Mouse (Mus musculus): Measurements from ENCODE around the gene Immp2l. TPM values are rescaled to one million over a fixed set of nuclear protein-coding genes. Genes with fewer than 3 reads are reported as not detected.

Immp2l gene
- total RNA-seq, 2 experiments from 2014 or later = 6.8 to 8.6 TPM

GRCm38 (mm10) chr12:41170051-41170450 is 146.2 kb downstream of the Immp2l start:
- DNase-seq (ENCODE audit: low spot score in 2 of 2) = no peak

DNA sequence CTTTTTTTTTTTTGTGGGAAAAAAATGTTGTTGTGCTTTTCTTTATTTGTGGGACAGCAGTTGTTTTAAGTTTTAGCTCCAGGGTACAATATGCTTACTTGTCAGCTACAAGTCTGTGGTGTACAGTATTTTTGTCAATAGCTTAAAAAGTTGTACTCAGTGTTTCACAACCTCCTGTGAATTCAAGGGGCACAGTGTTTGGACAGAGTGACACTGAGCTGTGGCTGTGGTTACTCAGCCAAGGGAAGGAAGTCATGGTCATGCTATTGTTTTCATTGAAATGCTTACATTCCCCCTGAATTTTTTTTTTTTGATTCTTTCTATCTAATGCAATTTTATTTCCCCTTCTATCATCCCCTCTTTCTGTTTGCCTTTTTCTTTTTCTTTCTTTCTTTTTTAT is 159.0 kb downstream of the Immp2l start:
- DNase-seq (ENCODE audit: low spot score in 2 of 2) = no peak

DNA sequence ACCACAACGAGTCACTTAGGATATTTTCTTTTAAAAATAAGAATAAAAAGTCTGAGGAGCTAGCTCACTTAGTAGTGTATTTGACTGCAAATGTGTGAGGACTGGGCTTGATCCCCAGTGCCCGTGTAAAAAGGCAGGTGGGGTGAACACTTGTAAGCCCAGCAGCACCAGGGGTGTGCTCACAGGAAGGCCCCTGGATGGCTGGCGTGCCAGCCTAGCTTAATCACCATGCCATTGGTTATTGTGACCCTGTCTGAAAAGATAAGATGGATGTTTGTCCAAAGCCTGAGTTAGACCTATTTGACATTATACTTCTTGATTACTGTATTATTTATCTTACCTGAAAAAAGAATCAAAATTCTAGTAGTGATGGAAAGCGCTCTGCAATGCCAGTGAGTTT is 161.2 kb downstream of the Immp2l start:
- no peak for DNase-seq (ENCODE audit: low spot score in 2 of 2)

GRCm38 (mm10) chr12:41185509-41185908 is 161.6 kb downstream of the Immp2l start:
- DNase-seq (ENCODE audit: low spot score in 2 of 2) = no peak

GRCm38 (mm10) chr12:41192829-41193228 is 168.9 kb downstream of the Immp2l start:
- no peak for DNase-seq (ENCODE audit: low spot score in 2 of 2)

- DNase-seq (ENCODE audit: low spot score in 2 of 2) = no peak
Measured at GRCm38 (mm10) chr12:41196374-41196773, 172.5 kb downstream of the Immp2l start.

GRCm38 (mm10) chr12:41215186-41215585 is 191.3 kb downstream of the Immp2l start:
- no peak for DNase-seq (ENCODE audit: low spot score in 2 of 2)

DNA sequence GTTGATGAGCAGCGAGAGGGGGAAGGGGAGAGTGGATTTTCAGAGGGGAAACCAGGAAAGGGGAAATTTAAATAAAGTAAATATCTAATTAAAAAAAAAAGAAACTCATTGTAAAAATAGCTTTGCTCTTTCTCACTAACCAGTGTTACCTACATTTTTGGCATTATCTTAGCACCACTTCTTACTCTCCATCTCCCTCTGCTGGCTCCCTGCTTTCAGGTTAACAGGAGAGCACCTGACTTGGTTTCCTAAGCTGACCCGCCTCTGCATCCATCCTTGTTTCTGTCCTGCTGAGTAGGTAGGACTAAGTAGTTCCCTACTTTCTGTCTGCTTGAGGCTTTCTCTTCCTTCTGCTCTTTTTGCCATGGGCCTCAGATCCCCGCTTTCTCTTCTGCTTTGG is 198.0 kb downstream of the Immp2l start:
- no peak for DNase-seq (ENCODE audit: low spot score in 2 of 2)

DNA sequence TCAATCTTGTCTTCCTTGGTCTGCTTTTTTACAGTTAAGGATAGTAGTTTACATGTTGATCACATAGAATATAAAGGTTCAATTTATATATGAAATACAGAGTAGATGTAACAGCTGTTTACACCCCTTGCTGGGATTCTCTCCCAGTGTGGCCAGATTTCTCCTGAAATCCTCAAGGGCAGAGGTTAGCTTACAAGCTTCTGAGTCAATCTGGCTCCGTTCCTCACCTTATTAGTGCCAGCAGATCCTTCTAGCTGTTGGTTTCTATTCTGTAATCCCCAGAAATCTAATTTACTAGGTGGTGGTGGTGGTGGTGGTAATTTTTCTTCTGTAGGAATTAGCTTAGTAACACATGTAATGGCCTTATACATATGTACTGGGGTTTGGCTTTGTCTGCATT is 199.8 kb downstream of the Immp2l start:
- no peak for DNase-seq (ENCODE audit: low spot score in 2 of 2)

GRCm38 (mm10) chr12:41224538-41224937 is 200.6 kb downstream of the Immp2l start:
- no peak for DNase-seq (ENCODE audit: low spot score in 2 of 2)

GRCm38 (mm10) chr12:41231966-41232365 is 208.1 kb downstream of the Immp2l start:
- no peak for DNase-seq (ENCODE audit: low spot score in 2 of 2)

GRCm38 (mm10) chr12:41237880-41238279 is 214.0 kb downstream of the Immp2l start:
- DNase-seq (ENCODE audit: low spot score in 2 of 2) = no peak

DNA sequence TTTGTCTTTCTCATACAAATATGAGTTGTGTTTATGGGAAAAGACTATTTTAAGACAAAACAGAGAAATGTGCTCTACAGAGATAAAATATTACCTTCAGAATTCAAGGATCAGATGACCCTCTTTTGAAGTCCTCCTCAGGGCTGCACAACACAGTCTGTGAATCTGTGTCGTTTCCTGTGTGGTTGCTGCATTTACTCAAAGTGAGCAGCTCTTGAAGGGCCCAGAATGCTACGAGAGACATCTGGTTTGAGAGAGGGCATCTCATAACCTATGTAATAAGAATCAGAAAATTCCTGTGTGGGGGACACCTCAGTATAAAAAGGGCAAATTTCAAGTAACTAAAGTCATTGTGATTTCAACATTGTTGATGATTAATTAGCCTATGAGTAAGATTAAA is 217.3 kb downstream of the Immp2l start:
- no peak for DNase-seq (ENCODE audit: low spot score in 2 of 2)

DNA sequence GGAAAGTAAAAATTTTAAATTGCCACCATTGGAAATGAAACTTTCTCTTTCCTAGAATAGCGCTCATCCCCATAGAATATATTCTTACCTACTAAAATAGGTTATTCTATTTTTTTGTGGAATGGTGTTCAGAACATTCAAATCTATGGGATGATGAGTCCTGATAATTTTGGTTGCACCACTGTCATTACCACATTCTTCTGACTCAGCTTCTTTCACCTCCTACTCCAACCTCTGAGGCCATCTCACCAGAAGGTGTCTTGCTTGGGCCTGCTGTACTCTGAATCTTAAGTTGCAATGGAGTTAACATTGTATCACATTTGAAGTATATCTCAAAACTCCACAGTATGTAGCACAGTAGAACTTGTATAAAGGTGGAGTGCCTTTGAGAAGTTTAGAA is 224.4 kb downstream of the Immp2l start:
- DNase-seq (ENCODE audit: low spot score in 2 of 2) = no peak

DNA sequence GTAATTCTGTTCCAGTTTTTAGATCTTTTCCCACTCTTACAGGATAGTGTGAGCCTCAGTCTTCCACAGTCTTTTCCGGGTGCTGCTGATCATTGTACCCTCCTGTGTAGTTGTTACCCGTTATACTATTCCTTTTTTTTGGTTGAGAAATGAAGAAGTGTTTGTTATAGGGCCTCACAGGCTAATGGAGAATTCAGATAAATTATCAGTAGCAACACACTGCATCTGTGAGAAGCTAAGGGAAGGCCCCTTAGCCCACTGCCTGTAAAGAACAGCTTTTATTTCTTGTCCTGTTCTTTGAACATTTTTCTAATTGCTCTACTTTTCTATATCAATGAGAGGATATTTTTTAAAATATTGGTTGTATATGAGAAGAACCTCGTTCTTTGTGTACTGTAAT is 226.2 kb downstream of the Immp2l start:
- no peak for DNase-seq (ENCODE audit: low spot score in 2 of 2)

- DNase-seq (ENCODE audit: low spot score in 2 of 2) = no peak
Measured at GRCm38 (mm10) chr12:41257905-41258304, 234.0 kb downstream of the Immp2l start.

DNA sequence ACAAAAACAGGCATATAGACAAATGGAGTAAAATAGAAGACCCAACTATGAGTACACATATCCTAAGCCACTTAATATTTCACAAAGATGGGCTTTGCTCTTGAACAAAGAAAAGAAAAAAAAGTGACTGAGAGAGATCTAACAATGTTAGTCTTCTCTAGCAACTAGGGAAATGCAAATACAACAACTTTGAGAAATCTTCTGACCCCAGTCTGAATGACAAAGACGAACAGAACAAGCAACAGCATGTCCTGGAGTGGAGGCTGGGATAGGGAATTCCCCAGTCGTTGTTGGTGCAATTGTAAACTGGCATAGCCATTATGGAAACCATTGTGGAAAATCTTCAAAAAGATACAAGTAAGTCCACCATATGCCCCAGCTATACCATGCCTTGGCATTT is 235.7 kb downstream of the Immp2l start:
- DNase-seq (ENCODE audit: low spot score in 2 of 2) = no peak

GRCm38 (mm10) chr12:41274136-41274535 is 250.2 kb downstream of the Immp2l start:
- no peak for DNase-seq (ENCODE audit: low spot score in 2 of 2)

DNA sequence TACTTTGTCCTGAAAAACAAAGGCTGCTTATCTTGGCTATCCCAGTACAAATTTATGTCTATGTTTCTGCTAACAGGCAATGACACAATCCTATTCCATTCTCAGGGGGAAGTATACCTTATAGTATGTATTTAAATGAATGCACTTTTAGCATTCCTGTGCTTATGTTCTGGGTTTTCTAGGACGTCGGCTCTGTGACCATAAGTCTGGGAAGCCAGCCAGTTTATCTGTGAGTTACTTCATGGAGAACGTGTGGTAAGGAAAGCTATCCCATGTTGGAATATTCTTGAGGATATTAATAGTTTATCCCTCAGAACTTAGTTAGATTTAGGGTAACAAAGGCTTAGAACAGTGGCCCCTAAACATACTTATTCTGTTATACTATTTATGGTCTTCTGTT is 251.5 kb downstream of the Immp2l start:
- DNase-seq (ENCODE audit: low spot score in 2 of 2) = no peak

DNA sequence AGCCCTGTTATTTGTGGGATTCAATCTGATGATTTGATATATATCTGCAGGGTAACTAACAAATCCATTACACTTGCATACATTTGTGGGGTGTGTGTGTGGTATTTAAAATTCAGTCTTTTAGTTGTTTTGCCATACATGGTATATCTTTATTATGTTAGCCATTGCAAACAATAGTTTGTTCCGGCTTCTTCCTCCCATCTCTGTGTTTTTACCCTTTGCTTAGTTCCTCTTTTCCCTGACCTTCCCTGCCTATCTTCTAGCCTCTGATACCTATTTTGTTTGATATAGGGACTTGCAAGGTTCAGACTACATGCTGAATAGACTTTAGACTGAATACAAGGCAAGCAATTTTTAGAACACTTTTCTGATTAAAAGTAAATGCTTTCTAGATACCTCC is 254.0 kb downstream of the Immp2l start:
- no peak for DNase-seq (ENCODE audit: low spot score in 2 of 2)

DNA sequence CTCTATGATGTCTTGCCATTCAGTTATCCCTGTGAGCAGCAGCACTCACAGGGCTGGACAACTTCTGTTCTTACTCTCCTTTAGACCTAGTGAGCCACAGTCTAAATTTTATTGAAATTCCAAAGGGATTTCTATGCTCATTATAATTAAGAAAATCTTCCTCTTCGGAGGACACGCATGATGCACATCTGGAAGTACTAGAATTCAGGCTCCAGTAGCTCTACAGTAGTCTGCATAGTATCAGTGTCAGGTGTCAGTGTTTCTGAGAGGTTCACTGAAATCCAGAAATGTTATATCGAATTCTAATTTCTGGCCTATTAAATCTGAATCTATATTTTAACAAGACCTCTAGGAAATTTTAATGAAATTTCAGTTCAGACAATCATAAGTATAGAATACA is 265.2 kb downstream of the Immp2l start:
- DNase-seq (ENCODE audit: low spot score in 2 of 2) = no peak

DNA sequence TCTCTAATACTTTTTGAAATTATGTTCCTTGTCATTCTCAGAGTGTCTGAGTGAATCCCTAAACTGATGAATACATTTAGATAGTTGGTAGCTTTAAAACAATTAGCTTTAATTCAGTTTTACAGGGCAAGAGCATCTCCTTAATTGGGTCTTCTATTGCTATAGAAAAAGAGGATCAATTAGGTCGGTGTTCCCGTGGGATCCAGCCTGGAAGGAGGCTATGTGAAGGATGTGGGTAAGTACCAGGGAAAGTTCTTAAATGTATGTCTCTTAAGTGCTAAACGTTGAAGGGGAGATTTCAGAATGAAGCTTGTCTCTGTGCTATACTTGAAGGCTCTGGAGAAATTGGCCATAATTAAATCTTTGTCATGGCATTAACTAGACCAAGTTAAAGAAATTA is 283.1 kb downstream of the Immp2l start:
- no peak for DNase-seq (ENCODE audit: low spot score in 2 of 2)

GRCm38 (mm10) chr12:41308726-41309680 is 285.1 kb downstream of the Immp2l start:
- peak in 1 of 2 experiments; percentile 28 for DNase-seq (ENCODE audit: low spot score in 2 of 2)

Data from layer of hippocampus, adult 18-20 months (tissue).